Mouse (Mus musculus): ENCODE data around the gene Shank2.

DNA sequence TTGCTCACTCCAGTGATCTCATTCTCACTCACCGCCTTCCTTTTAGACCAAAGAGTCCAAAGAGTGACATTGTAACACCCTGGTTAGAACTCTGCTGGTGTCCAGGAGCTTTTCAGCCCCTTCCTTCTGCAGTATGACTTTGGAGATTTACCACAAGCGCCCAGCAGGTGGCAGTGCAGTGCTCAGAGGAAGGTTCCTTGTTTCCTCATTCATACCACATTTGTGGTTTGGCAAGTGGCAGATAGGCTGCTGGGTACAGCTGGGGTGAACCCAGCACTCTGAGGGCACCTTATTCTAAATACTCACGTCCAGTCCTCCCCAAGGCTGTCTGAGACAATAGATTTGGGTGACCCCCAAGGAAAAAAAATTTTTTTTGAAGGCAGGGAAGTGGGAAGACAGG, 73.0 kb downstream of the Shank2 start:
- TF ChIP-seq POLR2A (IDR thresholded peaks at IDR 0.05; ENCODE audit: low read depth, low read length) (no peak), MAX (IDR thresholded peaks at IDR 0.05; ENCODE audit: low read length) (no peak), IRF4 (IDR thresholded peaks at IDR 0.05; ENCODE audit: low read depth, low read length) (no peak), TCF12 (IDR thresholded peaks at IDR 0.05; ENCODE audit: low read depth, low read length) (no peak), CTCF (conservative IDR thresholded peaks at IDR 0.05 in 1 of 2, IDR thresholded peaks at IDR 0.05 in 1 of 2; ENCODE audit: low read depth in 2 of 2, low read length in 2 of 2) (peak; percentile 53 to 72), MAZ (IDR thresholded peaks at IDR 0.05; ENCODE audit: low read depth, low read length) (no peak), UBTF (IDR thresholded peaks at IDR 0.05; ENCODE audit: low read depth, low read length) (no peak)
